Mouse (Mus musculus) liver, embryonic 14.5 days (tissue): ENCODE measurements around the gene Hmgcl.

Experiments
- CTCF ChIP-seq: IDR thresholded peaks from 2 replicates; pipeline ENCODE4 v1.5.1; 2016; ENCODE audit warnings: antibody characterized with exemption, low read depth, control low read depth
- EP300 ChIP-seq: IDR thresholded peaks from 2 replicates; pipeline ENCODE4 v1.6.1; 2016; ENCODE audit warnings: antibody characterized with exemption, low read depth

GRCm38 (mm10) chr4:135899050-135899448, 47.2 kb upstream of the Hmgcl start:
- TF ChIP-seq CTCF (0 out of 2 replicates have a peak, but pooled peaks have one; percentile 11), EP300 (no peak)
